ENCODE assay signal across 8 mouse cellular contexts in the genomic region with DNA sequence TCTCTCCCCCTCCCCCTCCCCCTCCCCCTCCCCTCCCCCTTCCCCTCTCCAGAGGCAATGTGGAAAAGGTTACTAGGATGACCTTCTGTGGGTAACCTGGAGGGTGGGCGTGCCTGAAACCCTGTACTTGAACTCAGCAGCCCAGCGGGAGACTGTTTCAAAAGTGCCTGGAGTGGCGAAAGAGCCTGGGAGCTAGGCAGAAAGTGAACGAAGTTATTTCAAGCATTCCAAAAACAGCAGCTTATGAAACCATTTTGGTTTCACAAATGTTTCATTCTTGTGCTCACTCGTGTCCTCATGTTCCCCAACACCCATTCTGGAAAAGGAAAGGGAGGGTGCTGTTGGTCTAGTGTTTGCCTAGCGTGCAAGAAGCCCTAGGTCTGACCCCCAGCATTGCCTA. TPM values are rescaled to one million over a fixed set of nuclear protein-coding genes. Genes with fewer than 3 reads are reported as not detected.
DNase-seq lines count a peak whose midpoint lies in the region; ATAC-seq lines count a peak whose summit lies in the region.

No protein-coding gene starts in this region.

- H3K9ac ChIP-seq in midbrain, embryonic 12.5 days (replicated peaks): no peak overlapping the region

- intact Hi-C loops in left cerebral cortex, postnatal 25 days (cut with DNase I): loop anchor here (5.0 to 10.0 kb wide), 3 partner anchors 92 to 625 kb away; no protein-coding TSS in a partner anchor

- 33% methylated on average over 5 of the region's 6 CpGs for whole genome bisulfite sequencing in midbrain, embryonic 12.5 days

- DNase-seq in cerebellum, adult 9-11 months: peak; percentile 27
- peak; percentile 37 for DNase-seq in 3T3-L1 (ENCODE audit: low read depth, low spot score)
- DNase-seq in fibroblast of lung, adult 2 months (ENCODE audit: low read depth): peak; percentile 81
- peak; percentile 27 to 84 for DNase-seq in left cerebral cortex, postnatal 25 days (ENCODE audit: low spot score in 2 of 2)
- DNase-seq in ovary, postnatal 14 days (ENCODE audit: low spot score): no peak

- peaks cover 27% of the 10 kb centered on the region for H3K4me1 ChIP-seq in midbrain, embryonic 12.5 days

- no peaks in the 10 kb centered on the region for H3K36me3 ChIP-seq in midbrain, embryonic 12.5 days

- H3K27ac ChIP-seq in midbrain, embryonic 12.5 days (replicated peaks): no peak overlapping the region

- H3K9me3 ChIP-seq in midbrain, embryonic 12.5 days: no peaks in the 10 kb centered on the region

- peaks cover 58% of the 10 kb centered on the region for H3K27me3 ChIP-seq in midbrain, embryonic 12.5 days

- H3K4me2 ChIP-seq in midbrain, embryonic 12.5 days (replicated peaks): peak overlapping the region; percentile 98

- no peak for ATAC-seq in cerebellum, adult (ENCODE audit: insufficient number of reproducible peaks, low FRiP score, low TSS enrichment)
- no peak for ATAC-seq in midbrain, embryonic 12.5 days (ENCODE audit: low FRiP score, low read depth)
- ATAC-seq in megakaryocyte progenitor cell, adult 5-6 weeks (replicated peaks; ENCODE audit: poor library complexity): no peak

- peak overlapping the region; percentile 55; the same call in 1 of the 2 replicates for H3K4me3 ChIP-seq in midbrain, embryonic 12.5 days

RNA-seq across cellular contexts. Expression of a gene that starts 1.6 kb away (rescaled TPM):
- 10 to 100 TPM; 31.9 to 42.4 TPM for total RNA-seq in left cerebral cortex, postnatal 25 days (2021)
- 12.7 and 17.2 TPM in 2 replicates for polyA plus RNA-seq in midbrain, embryonic 12.5 days (2016; fragmentation: Nextera tagmentation; extraction: Ambion mirVana)
- 183 and 199 TPM in 2 replicates for total RNA-seq in megakaryocyte progenitor cell, adult 5-6 weeks (2015)
- 212 and 243 TPM in 2 replicates for total RNA-seq in megakaryocyte progenitor cell, adult 5-6 weeks (2017)

RNA-seq across cellular contexts. Expression of a gene that starts 52.6 kb away (rescaled TPM):
- total RNA-seq in left cerebral cortex, postnatal 25 days (2021): not detected
- polyA plus RNA-seq in midbrain, embryonic 12.5 days (2016; fragmentation: Nextera tagmentation; extraction: Ambion mirVana): not detected in 2 replicates
- not detected in 2 replicates for total RNA-seq in megakaryocyte progenitor cell, adult 5-6 weeks (2015)
- total RNA-seq in megakaryocyte progenitor cell, adult 5-6 weeks (2017): not detected in 2 replicates

Comparison
In these comparisons a context has a peak if more than half of its experiments do, and no peak if none do; other contexts are left out.
1. RNA of a gene that starts 1.6 kb away (total RNA-seq): 183 to 243 TPM in megakaryocyte progenitor cell, adult 5-6 weeks; 31.9 to 42.4 TPM in left cerebral cortex, postnatal 25 days; every median in the first group is over 4 times any median in the second.